Comparison of ENCODE assay signal across 13 mouse cellular contexts in the genomic region with DNA sequence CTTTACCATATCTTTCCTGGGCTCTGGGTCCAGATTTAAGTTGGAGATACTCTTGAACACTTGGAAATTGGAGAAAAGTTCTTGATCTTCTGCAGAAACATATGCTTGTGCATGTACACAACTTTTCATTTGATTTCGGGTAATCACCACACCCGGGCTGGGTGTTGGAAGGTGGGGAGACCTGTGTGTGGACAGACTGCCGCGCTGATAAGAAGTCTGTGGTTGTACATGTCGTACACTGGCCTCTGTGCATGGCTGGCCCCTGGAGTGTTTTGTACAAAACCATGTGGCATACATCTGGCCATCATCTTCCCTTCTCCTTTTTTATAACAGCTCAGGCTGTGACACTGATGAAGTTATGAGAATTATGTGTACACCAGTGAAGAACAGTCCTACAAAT. TPM values are rescaled to one million over a fixed set of nuclear protein-coding genes. Genes with fewer than 3 reads are reported as not detected.
DNase-seq lines count a peak whose midpoint lies in the region; ATAC-seq lines count a peak whose summit lies in the region.
"Had no signal": no experiment of that assay in that cellular context is flagged by ENCODE, and none has a peak within 500 bp of the region (broad histone marks: within the 10 kb centered on the region; RNA-seq: fewer than 3 reads in every experiment).

No protein-coding gene starts in this region.

- no peaks in the 10 kb centered on the region for H3K9me3 ChIP-seq in forebrain, embryonic 13.5 days (replicated peaks)
- H3K9me3 ChIP-seq in forebrain, embryonic 12.5 days, result no peaks in the 10 kb centered on the region
- no peaks in the 10 kb centered on the region for H3K9me3 ChIP-seq in neural tube, embryonic 12.5 days
- no peaks in the 10 kb centered on the region for H3K9me3 ChIP-seq in liver, embryonic 16.5 days (replicated peaks; ENCODE audit: control insufficient read depth, low read length)
- no peaks in the 10 kb centered on the region for H3K9me3 ChIP-seq in stomach, embryonic 15.5 days
- H3K9me3 ChIP-seq: midbrain, embryonic 12.5 days had no signal

- ATAC-seq in forebrain, embryonic 13.5 days, result no peak
- ATAC-seq in forebrain, embryonic 12.5 days (ENCODE audit: low FRiP score), result no peak
- ATAC-seq in neural tube, embryonic 12.5 days (ENCODE audit: low FRiP score, low read depth), result no peak
- peak; percentile 85 for ATAC-seq in liver, embryonic 16.5 days (ENCODE audit: low read depth)
- ATAC-seq in stomach, embryonic 15.5 days (ENCODE audit: insufficient read depth, low FRiP score, low read depth), result peak; percentile 57; the same call in 1 of the 2 replicates
- ATAC-seq: hindbrain, embryonic 16.5 days had no signal

- peaks cover 27% of the 10 kb centered on the region for H3K36me3 ChIP-seq in forebrain, embryonic 13.5 days (ENCODE audit: poor library complexity, severe bottlenecking)
- H3K36me3 ChIP-seq in forebrain, embryonic 12.5 days (replicated peaks), result peaks cover 6% of the 10 kb centered on the region; the same call in 1 of the 2 replicates
- H3K36me3 ChIP-seq in neural tube, embryonic 12.5 days, result 0 out of 2 replicates have a peak, but pooled peaks cover 5% of the 10 kb centered on the region
- no peaks in the 10 kb centered on the region for H3K36me3 ChIP-seq in liver, embryonic 16.5 days (ENCODE audit: control insufficient read depth, insufficient read depth)
- no peaks in the 10 kb centered on the region for H3K36me3 ChIP-seq in stomach, embryonic 15.5 days

- no peak overlapping the region for H3K9ac ChIP-seq in forebrain, embryonic 13.5 days
- no peak overlapping the region for H3K9ac ChIP-seq in forebrain, embryonic 12.5 days
- H3K9ac ChIP-seq in neural tube, embryonic 12.5 days, result no peak overlapping the region
- H3K9ac ChIP-seq in liver, embryonic 16.5 days (ENCODE audit: low read depth, low read length), result no peak overlapping the region
- H3K9ac ChIP-seq in stomach, embryonic 15.5 days, result no peak overlapping the region
- H3K9ac ChIP-seq: midbrain, embryonic 12.5 days had no signal

- no peak overlapping the region for H3K4me3 ChIP-seq in forebrain, embryonic 13.5 days
- H3K4me3 ChIP-seq in forebrain, embryonic 12.5 days (replicated peaks), result no peak overlapping the region
- H3K4me3 ChIP-seq in neural tube, embryonic 12.5 days, result no peak overlapping the region
- H3K4me3 ChIP-seq in liver, embryonic 16.5 days (ENCODE audit: low read depth, low read length), result no peak overlapping the region
- H3K4me3 ChIP-seq in stomach, embryonic 15.5 days (replicated peaks), result no peak overlapping the region
- H3K4me3 ChIP-seq: midbrain, embryonic 12.5 days had no signal

- no peak overlapping the region for H3K4me2 ChIP-seq in forebrain, embryonic 13.5 days
- H3K4me2 ChIP-seq in forebrain, embryonic 12.5 days, result no peak overlapping the region
- H3K4me2 ChIP-seq in neural tube, embryonic 12.5 days (replicated peaks), result peak overlapping the region; percentile 1; the same call in 1 of the 2 replicates
- H3K4me2 ChIP-seq in liver, embryonic 16.5 days (ENCODE audit: low read depth, low read length), result no peak overlapping the region
- H3K4me2 ChIP-seq in stomach, embryonic 15.5 days, result no peak overlapping the region
- H3K4me2 ChIP-seq: midbrain, embryonic 12.5 days had no signal

- H3K27me3 ChIP-seq in forebrain, embryonic 13.5 days, result no peaks in the 10 kb centered on the region
- no peaks in the 10 kb centered on the region for H3K27me3 ChIP-seq in forebrain, embryonic 12.5 days
- H3K27me3 ChIP-seq in neural tube, embryonic 12.5 days (replicated peaks), result no peaks in the 10 kb centered on the region
- no peaks in the 10 kb centered on the region for H3K27me3 ChIP-seq in liver, embryonic 16.5 days (ENCODE audit: control insufficient read depth, insufficient read depth, low read depth, low read length)
- no peaks in the 10 kb centered on the region for H3K27me3 ChIP-seq in stomach, embryonic 15.5 days (replicated peaks)
- H3K27me3 ChIP-seq: midbrain, embryonic 12.5 days had no signal

- peaks cover 67% of the 10 kb centered on the region for H3K4me1 ChIP-seq in forebrain, embryonic 13.5 days
- peaks cover 58% of the 10 kb centered on the region for H3K4me1 ChIP-seq in forebrain, embryonic 12.5 days
- peaks cover 40% of the 10 kb centered on the region for H3K4me1 ChIP-seq in neural tube, embryonic 12.5 days
- peaks cover 38% of the 10 kb centered on the region for H3K4me1 ChIP-seq in liver, embryonic 16.5 days (ENCODE audit: control insufficient read depth, low read depth, low read length)
- H3K4me1 ChIP-seq in stomach, embryonic 15.5 days, result peaks cover 48% of the 10 kb centered on the region

- H3K27ac ChIP-seq in forebrain, embryonic 13.5 days, result peak overlapping the region; percentile 66; the same call in 1 of the 2 replicates
- no peak overlapping the region for H3K27ac ChIP-seq in forebrain, embryonic 12.5 days
- no peak overlapping the region for H3K27ac ChIP-seq in neural tube, embryonic 12.5 days
- H3K27ac ChIP-seq in liver, embryonic 16.5 days (ENCODE audit: low read length), result no peak overlapping the region
- no peak overlapping the region for H3K27ac ChIP-seq in stomach, embryonic 15.5 days

- no peak for DNase-seq in neural tube, embryonic 10.5 days (ENCODE audit: extremely low spot score, low spot score)
- no peak for DNase-seq in testis, postnatal 14 days (ENCODE audit: low spot score)
- DNase-seq in kidney, postnatal 14 days, result no peak
- DNase-seq: kidney, adult 2 months; right cerebral cortex, adult 18-20 months; spleen, adult 18-20 months had no signal

- WGBS in forebrain, embryonic 13.5 days, result 92% methylated on average over 5 of the region's 5 CpGs
- 95% methylated on average over 5 of the region's 5 CpGs for WGBS in forebrain, embryonic 12.5 days
- 93% methylated on average over 5 of the region's 5 CpGs for WGBS in neural tube, embryonic 12.5 days
- WGBS in liver, embryonic 16.5 days (ENCODE audit: insufficient replicate concordance), result 20% methylated on average over 5 of the region's 5 CpGs
- WGBS in stomach, embryonic 15.5 days, result 72% methylated on average over 5 of the region's 5 CpGs

RNA-seq across cellular contexts. Expression of a gene that starts 55.1 kb away (rescaled TPM):
- 26.9 and 31.5 TPM in 2 replicates for polyA plus RNA-seq in forebrain, embryonic 13.5 days (2015; fragmentation: Nextera tagmentation; extraction: Ambion mirVana)
- 34.2 and 35.1 TPM in 2 replicates for polyA plus RNA-seq in forebrain, embryonic 12.5 days (2016; fragmentation: Nextera tagmentation; extraction: Ambion mirVana)
- 34.0 and 35.6 TPM in 2 replicates for polyA plus RNA-seq in neural tube, embryonic 12.5 days (2016; fragmentation: Nextera tagmentation; extraction: Ambion mirVana)
- 2.8 and 3.7 TPM in 2 replicates for polyA plus RNA-seq in liver, embryonic 16.5 days (2015; fragmentation: Nextera tagmentation; extraction: Ambion mirVana)
- polyA plus RNA-seq in stomach, embryonic 15.5 days (2015; fragmentation: Nextera tagmentation; extraction: Ambion mirVana), result 21.7 and 24.4 TPM in 2 replicates

Comparison
In these comparisons a context has a peak if more than half of its experiments do, and no peak if none do; other contexts are left out.
1. ATAC-seq: peak in liver, embryonic 16.5 days (single experiment) and stomach, embryonic 15.5 days (single experiment); none in forebrain, embryonic 13.5 days (single experiment), forebrain, embryonic 12.5 days (single experiment) and neural tube, embryonic 12.5 days (single experiment).